Mouse (Mus musculus) MEL (cell line): ENCODE measurements around the gene 5730480H06Rik. TPM values are rescaled to one million over a fixed set of nuclear protein-coding genes. Genes with fewer than 3 reads are reported as not detected.

Experiments used
- DNase-seq: peaks from one replicate; pipeline ENCODE4 v3.0.0; 2011; ENCODE audit warnings: low read depth, low spot score
- H3K27ac ChIP-seq: 2 replicates; pipeline ENCODE4 v1.5.1; 2012; ENCODE audit warnings: low read depth, mild to moderate bottlenecking, control low read depth, low read length, moderate library complexity; ENCODE audit not compliant: control insufficient read depth
- H3K27me3 ChIP-seq, 2 experiments: fragments of 150-350 bp in 1 of 2; sonication (generic) in 1 of 2; 2 replicates each; pipeline ENCODE4 v1.6.1; 2012; ENCODE audit warnings: low read length in 2 of 2, mild to moderate bottlenecking in 2 of 2, improper control_type of control experiment in 1 of 2, moderate library complexity in 1 of 2; ENCODE audit not compliant: insufficient read depth in 2 of 2, control insufficient read depth in 1 of 2
- H3K36me3 ChIP-seq, 2 experiments: 2 replicates each; pipeline ENCODE4 v1.6.1; 2012 to 2014; ENCODE audit warnings: low read length in 2 of 2, improper control_type of control experiment in 1 of 2, inconsistent platforms in 1 of 2, mild to moderate bottlenecking in 1 of 2; ENCODE audit not compliant: insufficient read depth in 2 of 2, control insufficient read depth in 1 of 2
- H3K4me1 ChIP-seq, 2 experiments: fragments of 150-350 bp in 1 of 2; sonication (generic) in 1 of 2; 2 replicates each; pipeline ENCODE4 v1.6.1; 2012; ENCODE audit warnings: low read length in 2 of 2, improper control_type of control experiment in 1 of 2, mild to moderate bottlenecking in 1 of 2; ENCODE audit not compliant: insufficient read depth in 2 of 2, control insufficient read depth in 1 of 2
- H3K4me3 ChIP-seq, 2 experiments: fragments of 150-350 bp in 1 of 2; sonication (generic) in 1 of 2; 2 replicates each; pipeline ENCODE4 v1.5.1; 2012; ENCODE audit warnings: low read depth in 2 of 2, low read length in 2 of 2, mild to moderate bottlenecking in 2 of 2, moderate library complexity in 2 of 2, control low read depth in 1 of 2, improper control_type of control experiment in 1 of 2; ENCODE audit not compliant: control insufficient read depth in 1 of 2, insufficient read depth in 1 of 2
- H3K79me2 ChIP-seq: 2 replicates; pipeline ENCODE4 v1.6.1; 2012; ENCODE audit warnings: mild to moderate bottlenecking, low read length, moderate library complexity; ENCODE audit not compliant: control insufficient read depth, poor library complexity, insufficient read depth
- H3K9ac ChIP-seq: 2 replicates; pipeline ENCODE4 v1.6.1; 2012; ENCODE audit warnings: low read depth, mild to moderate bottlenecking, control low read depth, low read length, moderate library complexity; ENCODE audit not compliant: control insufficient read depth, poor library complexity, severe bottlenecking
- H3K9me3 ChIP-seq: fragments of 150-350 bp; sonication (generic); replicated peaks from 2 replicates; pipeline ENCODE4 v1.6.1; 2012; ENCODE audit warnings: mild to moderate bottlenecking, low read length, improper control_type of control experiment, moderate library complexity; ENCODE audit not compliant: insufficient read depth
- CHD2 ChIP-seq: IDR thresholded peaks from 2 replicates; pipeline ENCODE4 v1.6.1; 2011; ENCODE audit warnings: low read length, improper control_type of control experiment
- CTCF ChIP-seq, 3 experiments: IDR thresholded peaks in 2 of 3; conservative IDR thresholded peaks in 1 of 3; 2 replicates each; pipeline ENCODE4 v1.5.1; 2011 to 2012; ENCODE audit warnings: low read length in 3 of 3, low read depth in 2 of 3, mild to moderate bottlenecking in 2 of 3, improper control_type of control experiment in 1 of 3, inconsistent platforms in 1 of 3, mixed read lengths in 1 of 3, moderate library complexity in 1 of 3; ENCODE audit not compliant: control insufficient read depth in 1 of 3, insufficient read depth in 1 of 3, poor library complexity in 1 of 3, severe bottlenecking in 1 of 3
- EP300 ChIP-seq, 2 experiments: IDR thresholded peaks; 2 replicates each; pipeline ENCODE4 v1.6.1; 2011; ENCODE audit warnings: improper control_type of control experiment in 2 of 2, low read length in 2 of 2, low read depth in 1 of 2, mild to moderate bottlenecking in 1 of 2
- GATA1 ChIP-seq: IDR thresholded peaks from 2 replicates; pipeline ENCODE4 v1.6.1; 2011; ENCODE audit warnings: low read depth, low read length, improper control_type of control experiment
- MAFK ChIP-seq: IDR thresholded peaks from 2 replicates; pipeline ENCODE4 v1.6.1; 2011; ENCODE audit warnings: low read depth, mild to moderate bottlenecking, low read length, improper control_type of control experiment, borderline replicate concordance
- MAX ChIP-seq: IDR thresholded peaks from 2 replicates; pipeline ENCODE4 v1.6.1; 2011; ENCODE audit warnings: low read length, improper control_type of control experiment
- MAZ ChIP-seq: IDR thresholded peaks from 2 replicates; pipeline ENCODE4 v1.6.1; 2012; ENCODE audit warnings: low read depth, mild to moderate bottlenecking, inconsistent platforms, low read length, improper control_type of control experiment
- MEF2A ChIP-seq: IDR thresholded peaks from 2 replicates; pipeline ENCODE4 v1.6.1; 2014; ENCODE audit warnings: low read depth, mild to moderate bottlenecking, inconsistent platforms, low read length, improper control_type of control experiment; ENCODE audit not compliant: poor library complexity, insufficient replicate concordance, severe bottlenecking; ENCODE audit errors: extremely low read depth
- MXI1 ChIP-seq: IDR thresholded peaks from 2 replicates; pipeline ENCODE4 v1.6.1; 2011; ENCODE audit warnings: mild to moderate bottlenecking, low read depth, low read length, improper control_type of control experiment
- MYB ChIP-seq: IDR thresholded peaks from 2 replicates; pipeline ENCODE4 v1.6.1; 2011; ENCODE audit warnings: mild to moderate bottlenecking, low read depth, low read length, improper control_type of control experiment
- MYC ChIP-seq: IDR thresholded peaks from 2 replicates; pipeline ENCODE4 v1.6.1; 2011; ENCODE audit warnings: low read depth, mild to moderate bottlenecking, low read length, improper control_type of control experiment, moderate library complexity
- NRF1 ChIP-seq: IDR thresholded peaks from 2 replicates; pipeline ENCODE4 v1.6.1; 2014; ENCODE audit warnings: low read depth, mild to moderate bottlenecking, inconsistent platforms, low read length, improper control_type of control experiment, moderate library complexity; ENCODE audit not compliant: poor library complexity, insufficient read depth, severe bottlenecking
- POLR2A ChIP-seq, 2 experiments: IDR thresholded peaks; 2 replicates each; pipeline ENCODE4 v1.6.1; 2011 to 2012; ENCODE audit warnings: low read length in 2 of 2, mild to moderate bottlenecking in 2 of 2, control low read depth in 1 of 2, improper control_type of control experiment in 1 of 2, low read depth in 1 of 2, moderate library complexity in 1 of 2; ENCODE audit not compliant: control insufficient read depth in 1 of 2, insufficient read depth in 1 of 2, poor library complexity in 1 of 2
- POLR2AphosphoS2 ChIP-seq: IDR thresholded peaks from 2 replicates; pipeline ENCODE4 v1.6.1; 2011; ENCODE audit warnings: low read length, improper control_type of control experiment
- RAD21 ChIP-seq: IDR thresholded peaks from 2 replicates; pipeline ENCODE4 v1.6.1; 2011; ENCODE audit warnings: mild to moderate bottlenecking, low read depth, low read length, improper control_type of control experiment
- TAL1 ChIP-seq: IDR thresholded peaks from 2 replicates; pipeline ENCODE4 v1.6.1; 2012; ENCODE audit warnings: mild to moderate bottlenecking, inconsistent platforms, low read length, moderate library complexity, mixed read lengths
- TBP ChIP-seq: IDR thresholded peaks from 2 replicates; pipeline ENCODE4 v1.8.0; 2011; ENCODE audit warnings: low read depth, low read length, improper control_type of control experiment
- USF2 ChIP-seq, 2 experiments: IDR thresholded peaks; 2 replicates each; pipeline ENCODE4 v1.6.1; 2011 to 2012; ENCODE audit warnings: improper control_type of control experiment in 2 of 2, low read length in 2 of 2, borderline replicate concordance in 1 of 2, inconsistent platforms in 1 of 2, low read depth in 1 of 2, mild to moderate bottlenecking in 1 of 2; ENCODE audit not compliant: insufficient read depth in 1 of 2
- ZC3H11A ChIP-seq: IDR thresholded peaks from 2 replicates; pipeline ENCODE4 v1.6.1; 2012; ENCODE audit warnings: low read depth, mild to moderate bottlenecking, inconsistent platforms, low read length, improper control_type of control experiment
- ZKSCAN1 ChIP-seq: IDR thresholded peaks from 2 replicates; pipeline ENCODE4 v1.6.1; 2012; ENCODE audit warnings: low read depth, mild to moderate bottlenecking, inconsistent platforms, low read length, improper control_type of control experiment, moderate library complexity
- ZNF384 ChIP-seq: IDR thresholded peaks from 2 replicates; pipeline ENCODE4 v1.6.1; 2012; ENCODE audit warnings: low read depth, mild to moderate bottlenecking, inconsistent platforms, low read length, improper control_type of control experiment
- polyA plus RNA-seq, 2 experiments: library from polyadenylated mRNA; stranded (reverse) in 1 of 2; unstranded in 1 of 2; fragments of >175 nt in 1 of 2; fragments of >200 nt in 1 of 2; gene quantifications; 2 replicates each; pipeline versions ENCODE4 v1.2.1 to v1.2.4; 2012; ENCODE audit warnings: low replicate concordance in 2 of 2, low read depth in 1 of 2; ENCODE audit not compliant: insufficient read length in 2 of 2, insufficient read depth in 1 of 2, missing spikeins in 1 of 2
- total RNA-seq: library from RNA; depleted of rRNA; stranded (reverse); fragments of 300-350 nt; gene quantifications from 2 replicates; pipeline ENCODE4 v1.2.3, GENCODE M21; 2012

5730480H06Rik gene
- total and polyA plus RNA-seq, 3 experiments: 4.7 to 8.8 TPM; not detected in 1

DNA sequence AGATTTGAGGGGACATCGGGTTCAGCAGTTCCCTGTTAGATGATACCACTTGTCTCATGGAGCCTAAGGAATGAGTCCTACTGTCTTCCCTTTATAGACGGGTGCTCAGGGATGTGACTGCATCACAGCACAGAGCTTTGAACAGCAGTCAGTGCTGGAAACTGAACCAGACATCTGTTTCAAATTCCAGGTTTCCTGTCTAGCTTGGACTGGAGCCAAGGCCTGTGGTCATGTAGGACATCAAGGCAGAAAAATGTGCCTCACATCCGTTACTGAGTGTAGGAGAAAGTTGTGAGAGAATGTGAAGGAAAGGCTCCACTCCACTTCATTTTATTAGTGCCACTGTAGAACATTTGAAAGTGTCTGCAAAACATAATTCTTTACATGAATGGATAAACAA lies 74.7 kb downstream of the 5730480H06Rik start:
- Histone ChIP-seq H3K27me3 (no peaks in the 10 kb centered on the region), H3K9me3 (no peaks in the 10 kb centered on the region), H3K36me3 (no peaks in the 10 kb centered on the region), H3K79me2 (no peaks in the 10 kb centered on the region), H3K4me3 (no peak overlapping the region), H3K27ac (no peak overlapping the region), H3K4me1 (no peaks in the 10 kb centered on the region), H3K9ac (no peak overlapping the region)
- TF ChIP-seq RAD21: no peak
- TF ChIP-seq CHD2: no peak
- no peak for TF ChIP-seq TAL1
- no peak for TF ChIP-seq POLR2AphosphoS2
- TF ChIP-seq MEF2A: no peak
- TF ChIP-seq ZC3H11A: no peak
- TF ChIP-seq ZNF384: no peak
- TF ChIP-seq MAX: no peak
- no peak for TF ChIP-seq USF2 (IDR thresholded peaks at IDR 0.05; ENCODE audit: borderline replicate concordance in 1 of 2, insufficient read depth in 1 of 2, low read depth in 1 of 2, low read length in 2 of 2)
- DNase-seq: no peak

DNA sequence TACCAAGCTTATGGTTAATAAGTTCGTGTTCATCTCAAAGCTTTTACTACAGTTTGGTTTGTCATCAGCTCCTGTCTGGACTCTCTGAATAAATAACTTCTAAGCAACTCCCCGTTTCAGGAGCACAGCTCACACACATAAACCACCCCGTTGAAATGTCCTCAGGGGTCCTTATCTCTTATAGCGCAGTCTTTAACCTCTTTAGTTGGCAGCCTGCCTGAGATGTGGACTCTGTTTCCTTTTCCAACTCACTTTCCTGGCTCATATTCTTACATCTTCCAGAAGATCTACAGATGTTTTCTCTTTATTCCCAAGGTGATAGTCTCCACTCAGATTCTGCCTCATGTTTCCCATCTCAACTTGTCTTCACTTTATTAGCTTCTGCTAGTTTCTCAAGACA lies 80.5 kb downstream of the 5730480H06Rik start:
- peak; percentile 57 for DNase-seq
- Histone ChIP-seq H3K4me1 (no peaks in the 10 kb centered on the region), H3K27me3 (no peaks in the 10 kb centered on the region)
- no peak for TF ChIP-seq MAX
- no peak for TF ChIP-seq MXI1
- peak; percentile 26; the same call in 1 of the 2 replicates for TF ChIP-seq GATA1
- no peak for TF ChIP-seq NRF1
- TF ChIP-seq MEF2A: no peak
- TF ChIP-seq MYC: no peak
- no peak for TF ChIP-seq ZKSCAN1
- TF ChIP-seq TBP: no peak
- no peak for TF ChIP-seq MAZ
- no peak for TF ChIP-seq MYB
- TF ChIP-seq TAL1: no peak
- TF ChIP-seq EP300 (IDR thresholded peaks at IDR 0.05; ENCODE audit: low read depth in 1 of 2, low read length in 2 of 2): 0 out of 4 replicates have a peak, but pooled peaks of 1 of the 2 experiments have one; percentile 7
- no peak for TF ChIP-seq POLR2A (IDR thresholded peaks at IDR 0.05; ENCODE audit: control insufficient read depth in 1 of 2, insufficient read depth in 1 of 2, low read depth in 1 of 2, low read length in 2 of 2, poor library complexity in 1 of 2)
- no peak for TF ChIP-seq CTCF (IDR thresholded peaks at IDR 0.05 in 2 of 3, conservative IDR thresholded peaks at IDR 0.05 in 1 of 3; ENCODE audit: control insufficient read depth in 1 of 3, insufficient read depth in 1 of 3, low read depth in 2 of 3, low read length in 3 of 3, poor library complexity in 1 of 3, severe bottlenecking in 1 of 3)
- TF ChIP-seq MAFK: no peak
- TF ChIP-seq, all 39 proteins: peak for 2
- Histone ChIP-seq H3K9me3 (no peaks in the 10 kb centered on the region), H3K9ac (no peak overlapping the region), H3K4me3 (no peak overlapping the region), H3K79me2 (no peaks in the 10 kb centered on the region), H3K27ac (no peak overlapping the region), H3K36me3 (peaks cover 0 to 5% of the 10 kb centered on the region in 2 experiments; a peak in 1 of 4 replicates)
